Mouse (Mus musculus): ENCODE results near the gene Slc6a6. TPM values are rescaled to one million over a fixed set of nuclear protein-coding genes. Genes with fewer than 3 reads are reported as not detected.

The Slc6a6 gene
- total RNA-seq, 1 experiment from 2014 or later: 169 TPM

- no peak for ATAC-seq (ENCODE audit: extremely low read depth, insufficient number of reproducible peaks, low FRiP score, poor library complexity, severe bottlenecking)
These were observed 17.7 kb upstream of the Slc6a6 start for GRCm38 (mm10) chr6:91665990-91666700.

- ATAC-seq (ENCODE audit: extremely low read depth, insufficient number of reproducible peaks, low FRiP score, poor library complexity, severe bottlenecking): no peak
These were observed 16.7 kb upstream of the Slc6a6 start for GRCm38 (mm10) chr6:91667141-91667540.

GRCm38 (mm10) chr6:91668276-91668675, 15.6 kb upstream of the Slc6a6 start:
- ATAC-seq (ENCODE audit: extremely low read depth, insufficient number of reproducible peaks, low FRiP score, poor library complexity, severe bottlenecking): no peak; the same call in 1 of the 2 replicates

GRCm38 (mm10) chr6:91669270-91669669, 14.6 kb upstream of the Slc6a6 start:
- ATAC-seq (ENCODE audit: extremely low read depth, insufficient number of reproducible peaks, low FRiP score, poor library complexity, severe bottlenecking): no peak

GRCm38 (mm10) chr6:91670224-91670623, 13.6 kb upstream of the Slc6a6 start:
- ATAC-seq (ENCODE audit: extremely low read depth, insufficient number of reproducible peaks, low FRiP score, poor library complexity, severe bottlenecking): no peak

- ATAC-seq (ENCODE audit: extremely low read depth, insufficient number of reproducible peaks, low FRiP score, poor library complexity, severe bottlenecking): no peak
These were observed 9.0 kb upstream of the Slc6a6 start for GRCm38 (mm10) chr6:91674757-91675350.

- no peak for ATAC-seq (ENCODE audit: extremely low read depth, insufficient number of reproducible peaks, low FRiP score, poor library complexity, severe bottlenecking)
These were observed 5.3 kb upstream of the Slc6a6 start for GRCm38 (mm10) chr6:91678506-91679094.

GRCm38 (mm10) chr6:91679095-91679577, 4.7 kb upstream of the Slc6a6 start:
- ATAC-seq (ENCODE audit: extremely low read depth, insufficient number of reproducible peaks, low FRiP score, poor library complexity, severe bottlenecking): peak; percentile 72

GRCm38 (mm10) chr6:91679716-91680115, 4.1 kb upstream of the Slc6a6 start:
- no peak for ATAC-seq (ENCODE audit: extremely low read depth, insufficient number of reproducible peaks, low FRiP score, poor library complexity, severe bottlenecking)

GRCm38 (mm10) chr6:91681841-91682240, 2.0 kb upstream of the Slc6a6 start:
- ATAC-seq (ENCODE audit: extremely low read depth, insufficient number of reproducible peaks, low FRiP score, poor library complexity, severe bottlenecking): no peak

- ATAC-seq (ENCODE audit: extremely low read depth, insufficient number of reproducible peaks, low FRiP score, poor library complexity, severe bottlenecking): peak; percentile 50
These were observed 732 bp upstream of the Slc6a6 start for GRCm38 (mm10) chr6:91683121-91683520.

GRCm38 (mm10) chr6:91684474-91684829, 599 bp downstream of the Slc6a6 start:
- ATAC-seq (ENCODE audit: extremely low read depth, insufficient number of reproducible peaks, low FRiP score, poor library complexity, severe bottlenecking): no peak

- peak; percentile 14; the same call in 1 of the 2 replicates for ATAC-seq (ENCODE audit: extremely low read depth, insufficient number of reproducible peaks, low FRiP score, poor library complexity, severe bottlenecking)
These were observed 1.1 kb downstream of the Slc6a6 start for GRCm38 (mm10) chr6:91684831-91685532.

GRCm38 (mm10) chr6:91685533-91685883, 1.7 kb downstream of the Slc6a6 start:
- ATAC-seq (ENCODE audit: extremely low read depth, insufficient number of reproducible peaks, low FRiP score, poor library complexity, severe bottlenecking): no peak

GRCm38 (mm10) chr6:91685896-91686295, 2.0 kb downstream of the Slc6a6 start:
- ATAC-seq (ENCODE audit: extremely low read depth, insufficient number of reproducible peaks, low FRiP score, poor library complexity, severe bottlenecking): no peak

GRCm38 (mm10) chr6:91686597-91686996, 2.7 kb downstream of the Slc6a6 start:
- ATAC-seq (ENCODE audit: extremely low read depth, insufficient number of reproducible peaks, low FRiP score, poor library complexity, severe bottlenecking): no peak

- ATAC-seq (ENCODE audit: extremely low read depth, insufficient number of reproducible peaks, low FRiP score, poor library complexity, severe bottlenecking): no peak
These were observed 4.2 kb downstream of the Slc6a6 start for GRCm38 (mm10) chr6:91688021-91688420.

GRCm38 (mm10) chr6:91689231-91689630, 5.4 kb downstream of the Slc6a6 start:
- ATAC-seq (ENCODE audit: extremely low read depth, insufficient number of reproducible peaks, low FRiP score, poor library complexity, severe bottlenecking): no peak

- ATAC-seq (ENCODE audit: extremely low read depth, insufficient number of reproducible peaks, low FRiP score, poor library complexity, severe bottlenecking): no peak
These were observed 6.4 kb downstream of the Slc6a6 start for GRCm38 (mm10) chr6:91690222-91690621.

- ATAC-seq (ENCODE audit: extremely low read depth, insufficient number of reproducible peaks, low FRiP score, poor library complexity, severe bottlenecking): no peak
These were observed 6.8 kb downstream of the Slc6a6 start for GRCm38 (mm10) chr6:91690646-91691045.

All from neutrophil, adult 5-6 weeks (primary cell).